Comparison of ENCODE assay signal across 17 mouse cellular contexts in the genomic region with DNA sequence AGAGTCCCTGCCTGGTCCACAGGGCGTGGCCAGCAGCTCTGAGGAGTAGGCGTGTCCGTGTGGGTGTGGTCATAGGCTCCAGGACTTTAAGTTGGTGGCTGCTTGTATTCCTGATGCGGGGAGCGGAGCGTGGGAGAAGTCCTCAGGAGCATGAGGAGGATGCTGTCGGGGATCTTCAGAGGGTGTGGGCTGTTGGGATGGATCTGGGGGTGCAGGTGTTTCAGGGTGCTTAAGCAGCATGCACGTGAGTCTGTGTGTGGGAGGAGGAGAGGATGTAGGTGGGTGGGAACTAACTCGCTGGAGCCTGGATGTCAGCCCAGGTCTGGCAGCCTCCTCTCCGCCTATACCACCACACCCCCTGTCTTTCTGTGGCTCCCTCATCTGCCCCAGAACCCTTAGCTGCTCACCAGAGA. TPM values are rescaled to one million over a fixed set of nuclear protein-coding genes. Genes with fewer than 3 reads are reported as not detected.
DNase-seq lines count a peak whose midpoint lies in the region; ATAC-seq lines count a peak whose summit lies in the region.
"Had no signal": no experiment of that assay in that cellular context is flagged by ENCODE, and none has a peak within 500 bp of the region (broad histone marks: within the 10 kb centered on the region; RNA-seq: fewer than 3 reads in every experiment).

No protein-coding gene starts in this region.

- peaks cover 22% of the 10 kb centered on the region for H3K4me1 ChIP-seq in hindbrain, embryonic 10.5 days (replicated peaks)
- no peaks in the 10 kb centered on the region for H3K4me1 ChIP-seq in hindbrain, embryonic 14.5 days (replicated peaks; ENCODE audit: control insufficient read depth, insufficient read depth, low read length)
- H3K4me1 ChIP-seq in lung, embryonic 16.5 days (replicated peaks; ENCODE audit: control insufficient read depth, insufficient read depth, low read length), result no peaks in the 10 kb centered on the region
- H3K4me1 ChIP-seq: megakaryocyte, embryonic 14.5 days had no signal

- no peak overlapping the region for H3K9ac ChIP-seq in hindbrain, embryonic 14.5 days
- no peak overlapping the region for H3K9ac ChIP-seq in lung, embryonic 16.5 days (ENCODE audit: low read length)
- H3K9ac ChIP-seq: forebrain, postnatal 0 days had no signal

- no peaks in the 10 kb centered on the region for H3K9me3 ChIP-seq in hindbrain, embryonic 10.5 days
- H3K9me3 ChIP-seq in hindbrain, embryonic 14.5 days (ENCODE audit: control insufficient read depth, low read length), result no peaks in the 10 kb centered on the region
- H3K9me3 ChIP-seq in lung, embryonic 16.5 days (ENCODE audit: control insufficient read depth, low read length), result no peaks in the 10 kb centered on the region
- H3K9me3 ChIP-seq: megakaryocyte, embryonic 14.5 days had no signal

- no peak for DNase-seq in hindbrain, embryonic 10.5 days (ENCODE audit: low spot score)
- DNase-seq in hindbrain, embryonic 14.5 days (ENCODE audit: low spot score), result no peak
- no peak for DNase-seq in lung, postnatal 4 days
- DNase-seq in cerebellum, adult 18-20 months, result no peak
- DNase-seq in heart, postnatal 10 days, result no peak
- DNase-seq: adrenal gland, postnatal 25 days; B cell, adult 2 months; cerebellum, adult 9-10 months; forebrain, postnatal 0 days; heart, postnatal 36 days; kidney, adult 2 months; retina, postnatal 1 day had no signal

- H3K27ac ChIP-seq in hindbrain, embryonic 10.5 days, result 0 out of 2 replicates have a peak overlapping the region, but pooled peaks have one; percentile 23
- H3K27ac ChIP-seq in hindbrain, embryonic 14.5 days, result no peak overlapping the region
- no peak overlapping the region for H3K27ac ChIP-seq in lung, embryonic 16.5 days (ENCODE audit: low read length)

- H3K36me3 ChIP-seq in hindbrain, embryonic 10.5 days, result no peaks in the 10 kb centered on the region
- H3K36me3 ChIP-seq in hindbrain, embryonic 14.5 days (replicated peaks; ENCODE audit: control insufficient read depth, insufficient read depth), result no peaks in the 10 kb centered on the region
- H3K36me3 ChIP-seq in lung, embryonic 16.5 days (ENCODE audit: control insufficient read depth, insufficient read depth, low read length), result no peaks in the 10 kb centered on the region

- H3K27me3 ChIP-seq in hindbrain, embryonic 10.5 days (ENCODE audit: insufficient read depth, poor library complexity, severe bottlenecking), result peaks cover 42% of the 10 kb centered on the region
- no peaks in the 10 kb centered on the region for H3K27me3 ChIP-seq in hindbrain, embryonic 14.5 days (ENCODE audit: control insufficient read depth, insufficient read depth, low read length)
- no peaks in the 10 kb centered on the region for H3K27me3 ChIP-seq in lung, embryonic 16.5 days (ENCODE audit: control insufficient read depth, insufficient read depth, low read depth, low read length)

- no peak overlapping the region for H3K4me2 ChIP-seq in hindbrain, embryonic 14.5 days (replicated peaks)
- no peak overlapping the region for H3K4me2 ChIP-seq in lung, embryonic 16.5 days (ENCODE audit: low read depth, low read length)

- 30% methylated on average over 10 of the region's 10 CpGs for WGBS in hindbrain, embryonic 10.5 days
- WGBS in hindbrain, embryonic 14.5 days, result 33% methylated on average over 10 of the region's 10 CpGs
- 26% methylated on average over 10 of the region's 10 CpGs for WGBS in lung, embryonic 16.5 days

- intact Hi-C loops in heart, postnatal 10 days (cut with DNase I), result no loop called here

- ATAC-seq in hindbrain, embryonic 14.5 days (ENCODE audit: low FRiP score), result no peak
- peak; percentile 56 for ATAC-seq in lung, embryonic 16.5 days (ENCODE audit: low read depth)
- 0 out of 2 replicates have a peak, but pooled peaks have one; percentile 42 for ATAC-seq in common myeloid progenitor, adult 5-6 weeks (replicated peaks; ENCODE audit: low read depth, poor library complexity, severe bottlenecking)
- ATAC-seq in monocyte, adult 5-6 weeks (replicated peaks; ENCODE audit: insufficient number of reproducible peaks, low FRiP score, low TSS enrichment, poor library complexity, severe bottlenecking), result 0 out of 2 replicates have a peak, but pooled peaks have one; percentile 9
- ATAC-seq: forebrain, postnatal 0 days had no signal

- no peak overlapping the region for H3K4me3 ChIP-seq in hindbrain, embryonic 10.5 days
- no peak overlapping the region for H3K4me3 ChIP-seq in hindbrain, embryonic 14.5 days (replicated peaks; ENCODE audit: low read length)
- no peak overlapping the region for H3K4me3 ChIP-seq in lung, embryonic 16.5 days (ENCODE audit: low read length)
- H3K4me3 ChIP-seq: megakaryocyte, embryonic 14.5 days; myocyte had no signal

RNA-seq across cellular contexts. Expression of a gene that starts 26.7 kb away (rescaled TPM):
- 0.59 and 0.73 TPM in 2 replicates for polyA plus RNA-seq in hindbrain, embryonic 10.5 days (2016; fragmentation: Nextera tagmentation; extraction: Ambion mirVana)
- 0.52 and 0.64 TPM in 2 replicates for polyA plus RNA-seq in hindbrain, embryonic 14.5 days (2014; fragmentation: Nextera tagmentation; extraction: Ambion mirVana)
- 0.19 and 0.38 TPM in 2 replicates for polyA plus RNA-seq in lung, embryonic 16.5 days (2015; fragmentation: Nextera tagmentation; extraction: Ambion mirVana)
- not detected in 2 replicates for total RNA-seq in common myeloid progenitor, adult 5-6 weeks (2017)
- not detected in 3 replicates for total RNA-seq in monocyte, adult 5-6 weeks (2017)
- not detected for total RNA-seq in heart, postnatal 10 days (2021)
- total RNA-seq: heart, postnatal 36 days had no signal
- polyA plus RNA-seq: myocyte had no signal
